Mouse (Mus musculus): ENCODE measurements at regions not wholly inside any gene's neighbourhood (a gene's known extent, or its start where the extent isn't known, plus 50 kb on each side); places are given as distances from the start of the nearest gene placed in this dataset.

GRCm38 (mm10) chr11:113032487-113033228 lies 250.6 kb downstream of the Sox9 start:
- no peaks in the 10 kb centered on the region for H3K36me3 ChIP-seq (ENCODE audit: control insufficient read depth, insufficient read depth, low read length)
- 72% methylated on average over 8 of the region's 8 CpGs for WGBS
- H3K27ac ChIP-seq (ENCODE audit: low read length): no peak overlapping the region
- H3K9ac ChIP-seq (replicated peaks; ENCODE audit: low read depth, low read length): no peak overlapping the region
- no peaks in the 10 kb centered on the region for H3K27me3 ChIP-seq (ENCODE audit: control insufficient read depth, insufficient read depth, low read length)
- no peaks in the 10 kb centered on the region for H3K4me1 ChIP-seq (ENCODE audit: control insufficient read depth, insufficient read depth, low read length)
- H3K9me3 ChIP-seq (ENCODE audit: control insufficient read depth, low read depth, low read length): no peaks in the 10 kb centered on the region
- no peak for ATAC-seq (ENCODE audit: insufficient number of reproducible peaks, insufficient read depth, low FRiP score, low read depth)
- no peak overlapping the region for H3K4me3 ChIP-seq (ENCODE audit: low read depth, low read length)
- no peak overlapping the region for H3K4me2 ChIP-seq (replicated peaks; ENCODE audit: low read depth, low read length)

- no peaks in the 10 kb centered on the region for H3K9me3 ChIP-seq (ENCODE audit: control insufficient read depth, low read depth, low read length)
- no peaks in the 10 kb centered on the region for H3K27me3 ChIP-seq (ENCODE audit: control insufficient read depth, insufficient read depth, low read length)
- H3K4me1 ChIP-seq (ENCODE audit: control insufficient read depth, insufficient read depth, low read length): no peaks in the 10 kb centered on the region
- no peak for ATAC-seq (ENCODE audit: insufficient number of reproducible peaks, insufficient read depth, low FRiP score, low read depth)
- H3K27ac ChIP-seq (ENCODE audit: low read length): no peak overlapping the region
- 91% methylated on average over 13 of the region's 13 CpGs for WGBS
- no peak overlapping the region for H3K4me3 ChIP-seq (ENCODE audit: low read depth, low read length)
- H3K9ac ChIP-seq (replicated peaks; ENCODE audit: low read depth, low read length): no peak overlapping the region
- H3K4me2 ChIP-seq (replicated peaks; ENCODE audit: low read depth, low read length): no peak overlapping the region
- no peaks in the 10 kb centered on the region for H3K36me3 ChIP-seq (ENCODE audit: control insufficient read depth, insufficient read depth, low read length)
These were observed 252.9 kb downstream of the Sox9 start for GRCm38 (mm10) chr11:113034911-113035310.

GRCm38 (mm10) chr11:113037736-113038135 lies 255.7 kb downstream of the Sox9 start:
- Histone ChIP-seq H3K27me3 (ENCODE audit: control insufficient read depth, insufficient read depth, low read length) (no peaks in the 10 kb centered on the region), H3K4me3 (ENCODE audit: low read depth, low read length) (no peak overlapping the region), H3K9ac (replicated peaks; ENCODE audit: low read depth, low read length) (no peak overlapping the region), H3K36me3 (ENCODE audit: control insufficient read depth, insufficient read depth, low read length) (no peaks in the 10 kb centered on the region), H3K27ac (ENCODE audit: low read length) (no peak overlapping the region), H3K4me1 (ENCODE audit: control insufficient read depth, insufficient read depth, low read length) (no peaks in the 10 kb centered on the region), H3K9me3 (ENCODE audit: control insufficient read depth, low read depth, low read length) (no peaks in the 10 kb centered on the region), H3K4me2 (replicated peaks; ENCODE audit: low read depth, low read length) (no peak overlapping the region)
- 67% methylated on average over 4 of the region's 4 CpGs for WGBS
- ATAC-seq (ENCODE audit: insufficient number of reproducible peaks, insufficient read depth, low FRiP score, low read depth): peak; percentile 65

GRCm38 (mm10) chr11:113042710-113043109 lies 260.7 kb downstream of the Sox9 start:
- no peaks in the 10 kb centered on the region for H3K36me3 ChIP-seq (ENCODE audit: control insufficient read depth, insufficient read depth, low read length)
- H3K27ac ChIP-seq (ENCODE audit: low read length): no peak overlapping the region
- H3K4me2 ChIP-seq (replicated peaks; ENCODE audit: low read depth, low read length): no peak overlapping the region
- H3K4me1 ChIP-seq (ENCODE audit: control insufficient read depth, insufficient read depth, low read length): peaks cover 14% of the 10 kb centered on the region; the same call in 1 of the 2 replicates
- ATAC-seq (ENCODE audit: insufficient number of reproducible peaks, insufficient read depth, low FRiP score, low read depth): peak; percentile 84
- no peaks in the 10 kb centered on the region for H3K27me3 ChIP-seq (ENCODE audit: control insufficient read depth, insufficient read depth, low read length)
- H3K9me3 ChIP-seq (ENCODE audit: control insufficient read depth, low read depth, low read length): no peaks in the 10 kb centered on the region
- no peak overlapping the region for H3K9ac ChIP-seq (replicated peaks; ENCODE audit: low read depth, low read length)
- no peak overlapping the region for H3K4me3 ChIP-seq (ENCODE audit: low read depth, low read length)
- WGBS: 25% methylated on average over 5 of the region's 5 CpGs

- no peak overlapping the region for H3K27ac ChIP-seq (ENCODE audit: low read length)
- H3K4me2 ChIP-seq (replicated peaks; ENCODE audit: low read depth, low read length): no peak overlapping the region
- H3K4me1 ChIP-seq (ENCODE audit: control insufficient read depth, insufficient read depth, low read length): peaks cover 14% of the 10 kb centered on the region; the same call in 1 of the 2 replicates
- H3K9ac ChIP-seq (replicated peaks; ENCODE audit: low read depth, low read length): no peak overlapping the region
- no peaks in the 10 kb centered on the region for H3K36me3 ChIP-seq (ENCODE audit: control insufficient read depth, insufficient read depth, low read length)
- no peaks in the 10 kb centered on the region for H3K27me3 ChIP-seq (ENCODE audit: control insufficient read depth, insufficient read depth, low read length)
- no peaks in the 10 kb centered on the region for H3K9me3 ChIP-seq (ENCODE audit: control insufficient read depth, low read depth, low read length)
- no peak overlapping the region for H3K4me3 ChIP-seq (ENCODE audit: low read depth, low read length)
- 44% methylated on average over 20 of the region's 20 CpGs for WGBS
- ATAC-seq (ENCODE audit: insufficient number of reproducible peaks, insufficient read depth, low FRiP score, low read depth): no peak
These were observed 264.4 kb downstream of the Sox9 start for GRCm38 (mm10) chr11:113046200-113047051.

GRCm38 (mm10) chr11:113048158-113048557 lies 266.1 kb downstream of the Sox9 start:
- Histone ChIP-seq H3K36me3 (ENCODE audit: control insufficient read depth, insufficient read depth, low read length) (no peaks in the 10 kb centered on the region), H3K27ac (ENCODE audit: low read length) (no peak overlapping the region), H3K9ac (replicated peaks; ENCODE audit: low read depth, low read length) (no peak overlapping the region), H3K4me1 (ENCODE audit: control insufficient read depth, insufficient read depth, low read length) (peaks cover 14% of the 10 kb centered on the region; the same call in 1 of the 2 replicates), H3K4me2 (replicated peaks; ENCODE audit: low read depth, low read length) (no peak overlapping the region), H3K27me3 (ENCODE audit: control insufficient read depth, insufficient read depth, low read length) (no peaks in the 10 kb centered on the region), H3K4me3 (ENCODE audit: low read depth, low read length) (no peak overlapping the region), H3K9me3 (ENCODE audit: control insufficient read depth, low read depth, low read length) (no peaks in the 10 kb centered on the region)
- WGBS: 86% methylated on average over 7 of the region's 7 CpGs
- ATAC-seq (ENCODE audit: insufficient number of reproducible peaks, insufficient read depth, low FRiP score, low read depth): no peak

- Histone ChIP-seq H3K27me3 (ENCODE audit: control insufficient read depth, insufficient read depth, low read length) (no peaks in the 10 kb centered on the region), H3K9ac (replicated peaks; ENCODE audit: low read depth, low read length) (no peak overlapping the region), H3K27ac (ENCODE audit: low read length) (no peak overlapping the region), H3K4me1 (ENCODE audit: control insufficient read depth, insufficient read depth, low read length) (0 out of 2 replicates have a peak, but pooled peaks cover 6% of the 10 kb centered on the region), H3K4me3 (ENCODE audit: low read depth, low read length) (no peak overlapping the region), H3K9me3 (ENCODE audit: control insufficient read depth, low read depth, low read length) (no peaks in the 10 kb centered on the region), H3K4me2 (replicated peaks; ENCODE audit: low read depth, low read length) (no peak overlapping the region), H3K36me3 (ENCODE audit: control insufficient read depth, insufficient read depth, low read length) (no peaks in the 10 kb centered on the region)
- 52% methylated on average over 8 of the region's 8 CpGs for WGBS
- ATAC-seq (ENCODE audit: insufficient number of reproducible peaks, insufficient read depth, low FRiP score, low read depth): 0 out of 2 replicates have a peak, but pooled peaks have one; percentile 28
These were observed 267.6 kb downstream of the Sox9 start for GRCm38 (mm10) chr11:113049593-113049992.

- H3K36me3 ChIP-seq (ENCODE audit: control insufficient read depth, insufficient read depth, low read length): no peaks in the 10 kb centered on the region
- H3K27ac ChIP-seq (ENCODE audit: low read length): no peak overlapping the region
- no peaks in the 10 kb centered on the region for H3K27me3 ChIP-seq (ENCODE audit: control insufficient read depth, insufficient read depth, low read length)
- 68% methylated on average over 11 of the region's 11 CpGs for WGBS
- no peak overlapping the region for H3K4me2 ChIP-seq (replicated peaks; ENCODE audit: low read depth, low read length)
- H3K9me3 ChIP-seq (ENCODE audit: control insufficient read depth, low read depth, low read length): no peaks in the 10 kb centered on the region
- no peak overlapping the region for H3K9ac ChIP-seq (replicated peaks; ENCODE audit: low read depth, low read length)
- peak; percentile 60; the same call in 1 of the 2 replicates for ATAC-seq (ENCODE audit: insufficient number of reproducible peaks, insufficient read depth, low FRiP score, low read depth)
- no peak overlapping the region for H3K4me3 ChIP-seq (ENCODE audit: low read depth, low read length)
- 0 out of 2 replicates have a peak, but pooled peaks cover 9% of the 10 kb centered on the region for H3K4me1 ChIP-seq (ENCODE audit: control insufficient read depth, insufficient read depth, low read length)
These were observed 270.5 kb downstream of the Sox9 start for GRCm38 (mm10) chr11:113052536-113052935.
